Mouse (Mus musculus) erythroblast, embryonic 14.5 days (primary cell): Measurements from ENCODE around the gene Tssk2.

Experiments
- GATA1 ChIP-seq: IDR thresholded peaks from 2 replicates; pipeline ENCODE4 v1.6.1; 2012; ENCODE audit warnings: low read length, inconsistent platforms, mixed read lengths
- TAL1 ChIP-seq: IDR thresholded peaks from 3 replicates; pipeline ENCODE4 v1.6.1; 2012; ENCODE audit warnings: low read length, inconsistent platforms, mixed read lengths

GRCm38 (mm10) chr16:17879571-17879970 lies 18.9 kb upstream of the Tssk2 start:
- TF ChIP-seq GATA1 (no peak), TAL1 (no peak)
